Mouse (Mus musculus): ENCODE data around the gene Kcnip1.

DNA sequence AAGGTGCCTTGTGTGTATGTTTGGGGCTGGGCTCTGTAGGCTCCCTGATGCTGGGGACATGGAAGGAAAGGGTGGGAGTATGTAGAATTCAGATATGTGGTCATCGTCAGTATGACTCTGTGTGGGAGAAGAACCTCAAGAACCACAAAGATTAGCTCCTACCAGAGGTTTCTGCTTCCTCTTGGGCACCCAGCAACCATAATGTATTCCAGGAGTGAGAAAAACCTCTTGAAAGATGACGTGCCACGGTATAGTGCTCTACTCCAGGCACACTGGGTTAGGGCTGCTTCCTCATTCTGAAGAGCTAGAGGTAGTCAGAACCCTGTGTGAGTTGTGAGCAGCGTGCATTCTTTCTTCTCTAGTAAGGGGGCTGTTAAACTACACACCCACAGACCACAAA lies 25.2 kb downstream of the Kcnip1 start:
- no peak for TF ChIP-seq CTCF (IDR thresholded peaks at IDR 0.05; ENCODE audit: borderline replicate concordance, control insufficient read depth, extremely low read depth, insufficient read depth, low read length, poor library complexity)
- TF ChIP-seq POLR2A (IDR thresholded peaks at IDR 0.05; ENCODE audit: control insufficient read depth, extremely low read depth, insufficient read depth, low read length, poor library complexity) = no peak
